Mouse (Mus musculus) myocyte (in vitro differentiated cells): ENCODE measurements around the gene Nrros.

Experiments
- POLR2A ChIP-seq: IDR thresholded peaks from one replicate; pipeline ENCODE4 v1.6.1; 2011; ENCODE audit warnings: low read depth, mild to moderate bottlenecking, control low read depth, moderate library complexity; ENCODE audit not compliant: insufficient read length
- TCF12 ChIP-seq: IDR thresholded peaks from one replicate; pipeline ENCODE4 v1.6.1; 2011; ENCODE audit warnings: mild to moderate bottlenecking, control low read depth; ENCODE audit not compliant: poor library complexity, insufficient read depth, severe bottlenecking

DNA sequence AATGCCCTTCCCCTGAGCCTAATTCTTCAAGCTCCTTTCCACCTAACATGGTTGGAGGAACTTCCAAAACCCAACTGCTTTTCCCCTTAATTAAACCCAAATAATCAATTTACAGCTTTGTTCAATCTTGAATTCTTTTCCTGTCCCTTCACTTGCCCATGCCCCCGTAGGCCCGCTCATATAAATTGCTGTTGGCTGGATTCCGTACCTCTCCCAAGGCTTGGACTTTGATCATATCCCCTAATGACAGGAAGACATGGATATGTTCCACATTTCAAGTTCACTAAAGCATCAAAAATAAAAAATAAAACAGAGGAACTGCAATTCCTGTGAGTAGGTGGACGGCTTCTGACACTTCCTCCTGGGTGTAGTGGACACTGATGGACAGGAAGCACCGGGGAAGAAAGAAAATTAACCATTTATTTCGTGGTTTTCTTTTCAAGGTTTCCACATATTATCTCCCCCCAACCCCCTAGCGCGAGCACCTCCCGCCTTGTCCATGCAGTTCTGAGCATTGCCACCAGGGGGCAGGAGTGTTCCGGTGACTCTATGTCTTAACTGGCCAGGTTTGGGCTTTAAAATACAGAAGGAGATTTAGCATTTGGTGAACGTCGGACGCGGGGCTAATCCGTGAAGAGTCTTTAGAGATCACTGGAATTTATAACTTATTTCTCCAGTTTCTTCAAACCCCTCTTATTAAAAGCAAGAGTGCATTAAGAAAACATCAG is 50.3 kb downstream of the Nrros start:
- TF ChIP-seq POLR2A (no peak), TCF12 (no peak)
